Mouse (Mus musculus) cerebellum, adult 9-10 months (tissue): ENCODE results near the gene Cgas.
"Not testable (repeated sequence)": the region's sequence is repeated elsewhere in the genome, so short reads cannot be mapped to it uniquely, and the experiment has no call there.

Experiments
- DNase-seq: peaks from one replicate; pipeline ENCODE4 v3.0.0; 2022

Gene Cgas

DNA sequence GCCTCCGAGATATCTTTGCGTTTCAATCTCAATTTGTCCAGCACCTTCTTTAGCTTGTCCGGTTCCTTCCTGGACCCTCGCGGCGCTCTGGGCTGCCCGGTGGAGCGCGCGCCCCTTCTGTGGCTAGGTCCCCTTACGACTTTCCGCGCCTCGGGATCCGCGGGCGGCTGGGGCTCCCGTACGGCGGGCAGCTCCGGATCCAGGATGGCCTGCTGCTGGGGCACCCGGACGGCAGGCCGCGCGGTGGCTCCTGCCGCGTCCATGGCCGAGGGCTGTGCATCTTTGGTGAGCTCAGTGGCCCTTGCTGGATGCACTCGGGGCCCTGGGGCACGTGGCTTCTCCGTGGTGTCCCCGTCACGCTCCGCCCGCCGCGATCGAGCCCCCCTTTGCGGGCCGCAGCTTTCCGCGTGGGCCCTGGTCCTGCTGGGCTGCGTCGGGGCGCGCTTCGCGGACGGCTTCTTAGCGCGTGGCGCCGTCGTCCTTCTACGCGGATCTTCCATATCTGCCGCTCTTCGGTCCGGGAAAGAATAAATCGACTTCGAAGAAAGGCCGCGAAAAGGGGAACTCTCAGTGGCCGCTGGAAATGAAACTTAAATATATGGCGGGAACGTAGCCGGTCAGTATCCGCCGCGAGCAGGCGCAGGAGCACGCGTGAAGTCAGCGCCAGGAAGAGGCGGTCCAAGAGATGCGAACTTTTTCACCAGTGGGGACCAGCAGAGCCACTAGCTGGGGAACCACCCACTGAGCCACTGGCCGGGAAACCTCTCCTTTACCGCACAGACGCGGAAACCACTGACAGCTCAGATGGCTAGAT, at the start of gene Cgas:
Gene Cgas, minus strand, starts transcription at position 659 of the 814 bp plus-strand sequence.
- DNase-seq = no peak

DNA sequence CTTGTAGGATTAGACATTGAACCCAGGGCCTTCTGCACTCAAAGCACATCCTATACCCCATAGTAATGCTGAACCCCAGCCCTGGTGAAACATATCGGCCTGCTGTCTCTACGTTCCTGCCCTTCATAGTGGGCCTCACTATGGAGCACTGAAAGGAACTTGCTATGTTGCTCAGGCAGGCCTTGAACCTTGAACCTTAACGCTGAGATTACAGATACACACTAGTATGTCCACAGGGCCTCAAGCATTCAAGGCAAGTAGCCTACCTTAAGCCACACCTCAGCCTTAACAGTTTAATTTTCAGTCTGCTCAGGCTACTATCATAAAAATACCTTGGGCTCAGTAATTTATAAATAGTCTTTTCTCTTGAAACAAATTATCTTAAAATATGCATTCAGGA, 49.2 kb upstream of the Cgas start:
- DNase-seq = no peak

DNA sequence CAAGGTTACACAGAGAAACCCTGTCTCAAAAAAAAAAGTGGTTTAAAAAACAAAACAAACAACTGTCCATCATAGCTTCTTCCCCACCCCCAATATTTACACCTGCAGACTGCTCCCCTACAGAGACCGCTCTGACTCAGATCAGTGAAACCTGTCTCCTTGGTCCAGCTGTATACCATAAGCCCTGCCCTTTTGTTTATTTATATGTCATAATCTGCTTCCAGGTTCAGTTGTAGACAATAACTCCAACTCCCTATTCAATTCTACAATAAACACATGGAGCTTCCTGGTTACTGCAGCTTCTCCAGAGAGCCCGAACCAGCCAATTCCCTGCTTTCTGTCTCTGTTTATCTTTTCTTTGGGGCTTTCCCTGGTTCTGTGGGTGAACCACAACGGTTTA, 48.1 kb upstream of the Cgas start:
- DNase-seq = no peak

DNA sequence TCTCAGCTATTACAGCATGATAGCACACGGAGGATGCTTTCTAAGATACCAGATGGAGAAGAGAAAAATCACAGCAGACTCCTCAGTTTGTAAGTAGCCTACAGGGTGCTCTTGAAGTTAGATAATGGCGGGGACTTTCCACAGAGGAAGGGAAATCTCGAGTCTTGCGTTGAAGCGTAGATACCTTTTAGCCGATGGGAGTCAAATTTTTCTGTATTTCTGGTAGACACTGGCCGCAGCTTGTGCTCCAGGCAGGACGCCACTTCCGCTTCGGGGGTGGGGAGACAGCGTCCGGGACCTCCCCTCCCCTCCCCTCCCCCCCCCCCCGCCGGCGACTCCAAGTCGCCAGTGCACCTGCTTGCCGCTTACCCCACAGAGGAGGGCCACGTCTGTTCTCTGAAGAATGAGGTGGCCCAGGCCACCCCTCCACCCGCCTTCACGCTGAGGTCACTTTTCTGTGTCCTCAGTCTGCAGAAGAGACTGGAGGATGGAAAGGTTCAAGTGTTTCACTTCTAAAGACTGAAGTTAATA, 45.9 kb upstream of the Cgas start, which contains the start of gene Eef1a1:
Gene Eef1a1, minus strand, starts transcription at position 262 of the 531 bp plus-strand sequence.
- DNase-seq = peak; percentile 52

DNA sequence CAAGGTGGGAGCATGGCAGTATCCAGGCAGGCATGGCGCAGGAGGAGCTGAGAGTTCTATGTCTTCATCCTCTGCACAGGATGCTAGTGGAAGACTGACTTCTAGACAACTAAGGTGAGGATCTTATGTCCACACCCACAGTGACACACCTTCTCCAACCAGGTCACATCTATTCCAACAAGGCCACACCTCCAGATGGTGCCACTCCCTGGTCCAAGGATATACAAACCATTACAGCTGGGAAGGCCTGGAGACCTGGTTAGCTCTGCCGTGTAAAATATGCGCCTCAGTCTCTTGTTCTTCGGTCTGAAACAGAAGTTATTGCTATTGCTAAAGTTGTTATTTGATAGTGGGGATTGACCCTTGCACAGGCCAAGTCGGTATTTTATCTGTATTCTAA, 45.0 kb upstream of the Cgas start:
- DNase-seq = not testable (repeated sequence)

- DNase-seq = no peak
Measured at GRCm38 (mm10) chr9:78484660-78485059, 41.6 kb upstream of the Cgas start.

GRCm38 (mm10) chr9:78482386-78482785, 39.3 kb upstream of the Cgas start:
- no peak for DNase-seq

- DNase-seq = peak; percentile 97
Measured at GRCm38 (mm10) chr9:78481423-78482331, 38.6 kb upstream of the Cgas start.

DNA sequence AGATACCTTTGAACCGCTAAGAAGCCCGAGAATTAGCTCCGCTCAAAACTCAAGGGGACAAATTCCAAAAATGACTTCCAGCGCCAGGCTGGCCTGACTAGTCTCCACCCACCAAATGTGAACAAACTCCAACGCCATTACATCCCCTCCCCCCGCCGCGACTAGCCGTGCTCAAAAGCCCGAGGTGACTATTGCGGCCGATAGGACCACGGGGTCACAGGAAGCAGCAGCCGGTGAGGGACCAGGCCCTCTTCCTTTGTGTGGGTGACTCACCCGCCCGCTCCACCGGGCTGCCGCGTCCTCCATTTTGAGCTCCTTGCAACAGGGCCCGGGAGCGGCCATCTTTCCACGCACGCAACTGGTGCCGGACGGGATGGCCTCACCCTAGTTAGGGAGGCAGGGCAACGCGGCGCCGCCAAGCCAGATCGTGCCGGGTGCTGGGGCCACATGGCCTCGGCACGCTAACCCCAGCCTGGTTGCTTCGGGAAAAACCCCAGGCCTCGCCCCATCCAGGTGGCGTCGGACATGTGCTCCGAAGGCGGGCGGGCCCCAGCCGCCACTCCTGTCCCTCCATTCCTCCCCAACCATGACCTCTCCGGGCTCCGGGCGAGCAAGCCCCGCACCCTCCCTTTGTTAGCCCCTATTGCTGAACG, 37.8 kb upstream of the Cgas start:
- peak; percentile 77 for DNase-seq

DNA sequence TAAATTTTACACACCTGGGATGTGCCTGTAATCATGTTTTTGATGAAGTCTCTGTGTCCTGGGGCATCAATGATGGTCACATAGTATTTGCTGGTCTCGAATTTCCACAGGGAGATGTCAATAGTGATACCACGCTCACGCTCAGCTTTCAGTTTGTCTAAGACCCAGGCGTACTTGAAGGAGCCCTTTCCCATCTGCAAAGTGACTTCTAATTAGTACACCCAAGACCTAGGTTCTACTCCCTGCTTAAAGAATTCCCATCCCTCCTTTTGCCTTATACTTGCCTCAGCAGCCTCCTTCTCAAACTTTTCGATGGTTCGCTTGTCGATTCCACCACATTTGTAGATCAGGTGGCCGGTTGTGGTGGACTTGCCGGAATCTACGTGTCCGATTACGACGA, 37.2 kb upstream of the Cgas start:
- not testable (repeated sequence) for DNase-seq

DNA sequence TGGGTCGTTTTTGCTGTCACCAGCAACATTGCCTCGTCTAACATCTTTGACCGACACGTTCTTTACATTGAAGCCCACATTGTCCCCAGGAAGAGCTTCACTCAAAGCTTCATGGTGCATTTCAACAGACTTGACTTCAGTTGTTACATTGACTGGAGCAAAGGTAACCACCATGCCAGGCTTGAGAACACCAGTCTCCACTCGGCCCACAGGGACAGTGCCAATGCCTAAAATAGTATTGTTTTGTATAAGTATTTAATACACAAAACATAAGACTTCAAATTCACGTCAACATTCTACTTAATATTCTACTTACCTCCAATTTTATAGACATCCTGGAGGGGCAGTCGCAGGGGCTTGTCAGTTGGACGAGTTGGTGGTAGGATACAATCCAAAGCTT, 36.3 kb upstream of the Cgas start:
- DNase-seq = not testable (repeated sequence)

DNA sequence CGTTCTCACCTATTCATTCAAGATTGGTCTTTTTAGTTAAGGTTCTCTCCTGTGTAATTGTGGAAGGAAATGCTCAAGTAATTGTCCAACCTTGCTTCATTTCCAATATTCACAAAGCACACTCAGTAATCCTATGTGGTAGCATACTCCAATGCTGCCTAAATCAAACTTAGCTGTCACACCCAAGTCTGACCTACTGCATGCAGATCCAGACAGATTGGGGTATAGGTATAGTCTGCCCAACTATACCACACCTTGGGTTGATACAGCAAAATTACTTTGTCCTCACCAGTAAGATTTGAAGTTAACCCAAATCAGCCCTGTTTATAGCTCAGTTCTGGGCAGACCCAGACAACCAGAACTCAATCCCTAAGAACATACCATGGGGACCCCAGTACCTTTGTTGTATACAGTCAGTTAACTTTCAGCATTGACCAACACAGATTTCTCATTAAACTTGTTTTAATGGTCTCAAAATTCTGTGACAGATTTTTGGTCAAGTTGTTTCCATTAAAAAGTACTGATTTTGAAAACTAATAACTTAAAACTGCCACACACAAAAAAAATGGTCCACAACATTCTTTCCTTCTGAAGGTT, 35.1 kb upstream of the Cgas start:
- not testable (repeated sequence) for DNase-seq

GRCm38 (mm10) chr9:78477021-78477551, 34.0 kb upstream of the Cgas start:
- DNase-seq = peak; percentile 64

- DNase-seq = no peak
Measured at GRCm38 (mm10) chr9:78476531-78477020, 33.5 kb upstream of the Cgas start.

DNA sequence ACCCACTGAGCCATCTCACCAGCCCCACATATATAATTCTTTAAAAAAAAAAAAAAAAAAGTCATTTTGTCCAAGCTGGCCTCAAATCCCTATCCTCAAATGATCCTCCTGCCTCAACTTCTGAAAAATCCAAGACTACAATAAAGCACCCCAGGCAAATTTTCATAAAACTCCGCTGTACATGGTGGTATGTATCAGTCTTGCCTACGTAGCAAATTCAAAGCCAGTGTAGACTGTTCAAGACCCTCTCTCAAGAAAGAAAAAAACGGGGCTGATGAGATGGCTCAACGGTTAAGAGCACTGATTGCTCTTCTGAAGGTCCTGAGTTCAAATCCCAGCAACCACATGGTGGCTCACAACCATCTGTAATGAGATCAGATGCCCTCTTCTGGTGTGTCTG, 32.8 kb upstream of the Cgas start:
- DNase-seq = no peak

DNA sequence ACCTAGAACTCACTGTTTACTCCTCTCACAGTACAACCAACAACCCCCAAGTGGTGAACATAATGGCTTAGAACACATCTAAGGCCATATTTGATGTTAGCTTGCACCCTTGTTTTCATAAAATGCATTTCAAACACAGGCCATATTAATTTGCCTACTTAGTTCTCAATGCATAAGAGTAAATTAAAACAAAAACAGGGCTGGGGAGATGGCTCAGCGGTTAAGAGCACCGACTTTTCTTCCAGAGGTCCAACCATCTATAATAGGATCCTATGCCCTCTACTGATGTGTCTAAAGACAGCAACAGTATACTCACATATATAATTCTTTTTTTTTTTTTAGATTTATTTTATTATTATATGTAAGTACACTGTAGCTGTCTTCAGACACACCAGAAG, 32.3 kb upstream of the Cgas start:
- no peak for DNase-seq

DNA sequence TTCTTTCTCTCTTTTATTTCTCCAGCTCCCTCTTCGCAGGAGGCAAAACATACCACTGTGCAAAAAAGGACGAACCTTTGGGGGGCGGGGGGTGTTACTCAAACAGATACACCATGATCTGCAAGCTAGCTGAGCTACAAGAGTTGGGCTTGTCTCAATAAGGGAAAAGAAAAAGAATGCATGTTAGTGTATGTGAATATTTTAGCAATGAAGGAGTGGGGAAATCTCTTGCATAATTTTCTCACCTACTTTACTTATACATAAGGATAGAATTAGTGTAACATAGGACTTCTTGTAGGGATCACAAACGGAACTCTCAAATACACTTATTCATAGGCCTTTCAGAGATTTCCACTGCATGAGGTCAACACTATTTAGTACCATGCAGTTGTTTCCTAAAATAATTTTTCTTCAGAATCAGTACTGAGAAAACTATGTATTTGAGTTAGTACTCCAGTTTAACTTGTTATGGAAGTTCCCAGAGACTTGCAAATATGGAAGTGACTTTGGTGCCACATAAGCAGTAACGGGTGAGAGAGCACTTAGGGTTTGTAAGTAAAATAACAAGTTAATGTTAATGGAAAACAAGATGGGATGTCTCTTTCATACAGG, 31.8 kb upstream of the Cgas start:
- DNase-seq = no peak

DNA sequence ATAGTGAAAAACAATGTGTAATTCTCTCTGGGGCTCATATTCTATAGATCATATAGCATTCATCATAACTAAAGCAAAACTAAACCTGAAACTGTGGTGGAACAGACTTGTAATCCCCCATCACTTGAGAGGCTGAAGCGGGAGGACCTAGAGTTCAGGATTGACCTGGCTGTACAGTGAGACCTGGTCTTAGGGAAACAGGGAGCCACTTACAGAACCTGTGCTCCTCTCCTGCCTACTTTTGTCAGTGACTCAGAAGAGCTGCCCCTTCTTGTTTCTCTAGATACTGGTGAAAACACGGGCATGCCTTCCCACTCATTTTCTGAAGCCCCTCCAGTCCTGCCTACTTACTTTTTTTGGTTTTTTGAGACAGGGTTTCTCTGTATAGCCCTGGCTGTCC, 31.2 kb upstream of the Cgas start:
- DNase-seq = no peak

DNA sequence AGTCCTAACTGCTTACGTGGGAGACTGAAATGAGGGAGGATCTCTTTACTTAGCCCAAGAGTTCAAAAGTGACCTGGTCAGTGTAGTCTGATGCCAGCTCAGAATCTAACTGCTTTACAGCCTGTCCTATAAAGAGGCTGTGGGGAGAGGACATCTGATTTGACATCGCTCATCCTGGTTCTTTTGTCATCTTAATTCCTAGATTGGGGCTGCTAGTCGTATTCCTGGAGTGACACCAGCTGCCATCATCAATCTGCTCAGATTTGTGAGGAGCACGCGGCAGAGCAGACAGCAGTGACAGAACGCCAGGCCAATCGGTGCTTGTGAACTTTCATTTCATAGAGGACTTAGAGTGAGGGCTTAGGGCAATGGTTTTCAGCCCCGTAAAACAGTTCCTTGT, 30.6 kb upstream of the Cgas start:
- DNase-seq = no peak

DNA sequence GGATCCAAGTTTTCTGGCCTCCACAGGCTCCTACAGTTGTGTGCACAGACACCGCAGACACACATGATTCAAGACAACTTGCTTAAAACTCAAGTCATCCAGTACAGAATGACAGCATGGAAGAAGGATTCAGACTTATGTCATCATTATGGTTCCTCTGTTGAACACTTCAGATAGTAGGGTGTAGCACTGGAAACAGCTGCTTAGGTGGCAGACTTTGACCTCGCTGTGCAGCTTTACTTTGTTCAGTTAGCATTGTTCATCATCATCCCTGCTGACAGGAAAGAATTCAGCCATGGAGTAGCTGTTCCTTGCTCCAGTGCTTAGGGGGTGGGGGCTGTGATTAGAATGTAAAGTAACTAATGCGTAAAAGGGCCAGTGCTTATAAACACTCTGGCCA, 22.7 kb upstream of the Cgas start:
- DNase-seq = no peak

GRCm38 (mm10) chr9:78463337-78463736, 20.3 kb upstream of the Cgas start:
- no peak for DNase-seq

DNA sequence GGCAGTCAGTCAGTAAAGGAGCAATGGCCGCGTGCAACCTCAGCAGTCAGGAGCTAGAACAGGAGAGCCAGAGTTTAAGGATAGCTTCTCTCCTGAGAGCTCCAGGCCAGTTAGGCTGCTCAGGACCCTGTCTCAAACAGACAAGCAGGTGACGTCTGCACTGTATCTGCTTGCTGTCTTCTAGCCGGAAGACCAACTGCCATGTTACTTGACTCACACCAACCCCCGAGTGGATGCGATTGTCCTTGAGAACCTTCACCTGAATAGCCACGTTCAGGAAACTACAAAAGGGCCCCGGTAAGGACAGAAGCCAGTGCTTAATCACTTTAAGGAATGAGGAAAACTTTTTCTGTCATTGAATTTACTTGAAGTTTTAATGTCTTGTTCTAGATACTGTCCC, 14.0 kb upstream of the Cgas start:
- no peak for DNase-seq
